Mouse (Mus musculus): ENCODE results near the gene Nkx2-9. TPM values are rescaled to one million over a fixed set of nuclear protein-coding genes. Genes with fewer than 3 reads are reported as not detected.

Gene Nkx2-9
- polyA plus RNA-seq, 1 experiment from 2014 or later = not detected

- no peak overlapping the region for H3K9ac ChIP-seq (replicated peaks; ENCODE audit: low read depth, low read length)
- no peak overlapping the region for H3K27ac ChIP-seq (ENCODE audit: low read depth, low read length)
- WGBS = under 1% methylated on average over 57 of the region's 57 CpGs
- peak overlapping the region; percentile 21; the same call in 1 of the 2 replicates for H3K4me3 ChIP-seq (ENCODE audit: low read depth, low read length)
- peaks cover 88% of the 10 kb centered on the region for H3K27me3 ChIP-seq (ENCODE audit: control insufficient read depth, insufficient read depth, low read length)
- H3K4me1 ChIP-seq (ENCODE audit: control insufficient read depth, insufficient read depth, low read length) = peaks cover 5% of the 10 kb centered on the region
- no peaks in the 10 kb centered on the region for H3K36me3 ChIP-seq (ENCODE audit: control insufficient read depth, insufficient read depth, low read length)
- H3K9me3 ChIP-seq (ENCODE audit: control insufficient read depth, low read length) = no peaks in the 10 kb centered on the region
- peak overlapping the region; percentile 45 for H3K4me2 ChIP-seq (ENCODE audit: low read depth, low read length)
- peak; percentile 64; the same call in 1 of the 2 replicates for ATAC-seq (ENCODE audit: low read depth)
These were observed 1.4 kb downstream of the Nkx2-9 start for GRCm38 (mm10) chr12:56611504-56612348.

DNA sequence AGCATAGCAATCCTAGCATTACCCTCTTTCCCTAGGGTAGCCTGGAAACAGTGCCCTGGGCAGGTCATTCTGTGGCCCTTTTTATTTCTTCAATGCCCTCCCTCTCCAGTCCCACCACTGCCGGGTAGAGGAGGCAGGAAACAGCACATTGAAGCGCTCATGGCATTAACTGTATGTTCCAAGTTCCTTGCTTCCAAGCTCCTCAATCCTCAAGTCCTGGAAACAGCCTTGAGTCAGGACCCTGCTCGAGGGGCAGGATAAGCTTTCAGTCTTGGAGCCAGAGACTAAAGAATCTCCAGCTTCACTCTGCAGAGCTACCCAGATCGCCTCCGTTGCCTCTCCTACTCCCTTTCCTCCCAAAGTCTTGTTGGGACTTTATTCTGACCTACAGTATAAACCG, 2.2 kb downstream of the Nkx2-9 start:
- H3K4me1 ChIP-seq (ENCODE audit: control insufficient read depth, insufficient read depth, low read length) = peaks cover 5% of the 10 kb centered on the region
- H3K36me3 ChIP-seq (ENCODE audit: control insufficient read depth, insufficient read depth, low read length) = no peaks in the 10 kb centered on the region
- H3K27me3 ChIP-seq (ENCODE audit: control insufficient read depth, insufficient read depth, low read length) = peaks cover 91% of the 10 kb centered on the region
- ATAC-seq (ENCODE audit: low read depth) = no peak
- H3K4me2 ChIP-seq (ENCODE audit: low read depth, low read length) = no peak overlapping the region
- no peak overlapping the region for H3K9ac ChIP-seq (replicated peaks; ENCODE audit: low read depth, low read length)
- no peaks in the 10 kb centered on the region for H3K9me3 ChIP-seq (ENCODE audit: control insufficient read depth, low read length)
- no peak overlapping the region for H3K27ac ChIP-seq (ENCODE audit: low read depth, low read length)
- 2% methylated on average over 6 of the region's 6 CpGs for WGBS
- no peak overlapping the region for H3K4me3 ChIP-seq (ENCODE audit: low read depth, low read length)

DNA sequence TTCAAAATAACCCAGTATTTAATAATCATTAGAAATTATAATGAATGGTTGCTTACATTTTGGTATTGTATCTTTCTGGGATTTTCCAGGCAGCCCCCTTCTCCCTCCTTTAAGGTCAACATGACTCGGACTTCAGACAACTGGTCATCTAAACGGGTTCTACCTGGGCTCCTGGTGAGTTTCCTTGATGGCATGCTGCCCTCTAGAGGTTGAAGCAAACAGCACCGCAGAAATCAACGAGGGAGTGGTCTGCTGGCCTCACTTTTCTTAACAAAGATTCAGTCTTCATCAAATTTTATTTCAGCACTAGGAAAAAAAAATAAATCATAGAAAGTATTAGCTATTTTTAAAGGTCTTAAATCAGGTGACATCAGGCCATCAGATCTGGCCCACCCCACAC, 21.4 kb downstream of the Nkx2-9 start:
- Histone ChIP-seq H3K4me3 (ENCODE audit: low read depth, low read length) (no peak overlapping the region), H3K27ac (ENCODE audit: low read depth, low read length) (no peak overlapping the region), H3K9ac (replicated peaks; ENCODE audit: low read depth, low read length) (no peak overlapping the region), H3K4me2 (ENCODE audit: low read depth, low read length) (no peak overlapping the region), H3K27me3 (ENCODE audit: control insufficient read depth, insufficient read depth, low read length) (no peaks in the 10 kb centered on the region), H3K4me1 (ENCODE audit: control insufficient read depth, insufficient read depth, low read length) (no peaks in the 10 kb centered on the region), H3K36me3 (ENCODE audit: control insufficient read depth, insufficient read depth, low read length) (no peaks in the 10 kb centered on the region), H3K9me3 (ENCODE audit: control insufficient read depth, low read length) (no peaks in the 10 kb centered on the region)
- ATAC-seq (ENCODE audit: low read depth) = no peak
- 11% methylated on average over 4 of the region's 4 CpGs for WGBS

DNA sequence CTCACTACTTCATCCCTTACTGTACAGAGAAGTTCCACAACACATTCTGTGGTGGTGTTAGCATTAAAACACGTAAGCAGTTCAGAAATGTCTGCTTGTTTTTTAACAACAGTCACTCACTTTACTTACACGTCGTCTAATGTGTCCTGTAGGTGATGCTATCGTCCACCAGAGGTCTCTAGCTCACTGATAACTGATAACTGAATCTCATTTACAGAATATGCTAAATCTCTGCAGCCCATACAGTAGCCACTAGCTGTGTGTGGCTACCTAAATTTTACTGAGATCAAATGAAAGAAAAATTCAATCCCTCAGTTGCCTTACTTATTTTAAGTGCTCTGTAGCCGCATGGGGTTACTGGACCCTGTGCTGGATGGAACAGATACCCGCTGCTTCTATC, 25.3 kb downstream of the Nkx2-9 start:
- H3K4me1 ChIP-seq (ENCODE audit: control insufficient read depth, insufficient read depth, low read length) = no peaks in the 10 kb centered on the region
- no peak overlapping the region for H3K4me2 ChIP-seq (ENCODE audit: low read depth, low read length)
- H3K4me3 ChIP-seq (ENCODE audit: low read depth, low read length) = no peak overlapping the region
- no peak overlapping the region for H3K9ac ChIP-seq (replicated peaks; ENCODE audit: low read depth, low read length)
- H3K36me3 ChIP-seq (ENCODE audit: control insufficient read depth, insufficient read depth, low read length) = no peaks in the 10 kb centered on the region
- ATAC-seq (ENCODE audit: low read depth) = peak; percentile 85; the same call in 1 of the 2 replicates
- H3K27ac ChIP-seq (ENCODE audit: low read depth, low read length) = no peak overlapping the region
- H3K9me3 ChIP-seq (ENCODE audit: control insufficient read depth, low read length) = no peaks in the 10 kb centered on the region
- WGBS = 31% methylated on average over 6 of the region's 6 CpGs
- no peaks in the 10 kb centered on the region for H3K27me3 ChIP-seq (ENCODE audit: control insufficient read depth, insufficient read depth, low read length)

Other genes starting within 250 kb of the Nkx2-9 start
- gene Nkx2-1, start 76.4 kb downstream of the Nkx2-9 start, polyA plus RNA-seq (2014; fragmentation: Nextera tagmentation; extraction: Ambion mirVana) = not detected in 2 replicates
- 0.23 TPM in 1 of 2 replicates, not detected in the other for gene Pax9, start 78.5 kb upstream of the Nkx2-9 start, polyA plus RNA-seq (2014; fragmentation: Nextera tagmentation; extraction: Ambion mirVana)